Mouse (Mus musculus) ES-Bruce4 (cell line): ENCODE results near the gene Il2ra.

Experiments
- CTCF ChIP-seq: IDR thresholded peaks from one replicate; pipeline ENCODE4 v1.8.1; 2011; ENCODE audit warnings: low read depth, low read length
- EP300 ChIP-seq: IDR thresholded peaks from 2 replicates; pipeline ENCODE4 v1.6.1; 2011; ENCODE audit warnings: low read depth, low read length; ENCODE audit not compliant: insufficient read depth
- POLR2A ChIP-seq: IDR thresholded peaks from one replicate; pipeline ENCODE4 v1.8.1; 2011; ENCODE audit warnings: low read length; ENCODE audit not compliant: insufficient read depth

GRCm38 (mm10) chr2:11727574-11727973 lies 85.0 kb downstream of the Il2ra start:
- TF ChIP-seq CTCF: no peak
- TF ChIP-seq POLR2A: no peak
- no peak for TF ChIP-seq EP300
